Mouse (Mus musculus): ENCODE measurements around the gene Aco1. TPM values are rescaled to one million over a fixed set of nuclear protein-coding genes. Genes with fewer than 3 reads are reported as not detected.

Aco1 gene
- polyA plus RNA-seq, 1 experiment from 2014 or later = 46.5 TPM

DNA sequence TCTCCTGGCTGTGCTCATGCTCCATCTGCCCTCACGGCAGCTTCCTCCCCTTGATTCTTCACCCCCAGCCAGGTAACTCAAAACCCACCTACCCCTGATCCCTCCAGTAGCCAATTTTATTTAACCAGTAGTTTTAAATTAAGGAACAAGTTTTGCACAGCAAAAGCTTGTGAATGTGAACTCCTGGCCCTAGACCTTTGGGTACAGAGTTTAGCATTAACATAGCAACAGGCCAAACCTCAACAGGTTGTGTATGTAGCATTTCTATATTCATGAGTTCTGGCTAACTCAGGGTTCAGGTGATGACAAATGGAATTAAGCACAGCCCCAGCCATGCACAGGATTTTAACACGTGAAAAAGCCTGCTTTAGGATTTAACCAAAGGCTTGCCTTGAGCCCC lies 49.4 kb downstream of the Aco1 start:
- WGBS = 57% methylated on average over 2 of the region's 2 CpGs
- H3K4me3 ChIP-seq = no peak overlapping the region
- H3K4me2 ChIP-seq = no peak overlapping the region
- no peaks in the 10 kb centered on the region for H3K27me3 ChIP-seq
- H3K9ac ChIP-seq = no peak overlapping the region
- no peak for ATAC-seq (ENCODE audit: insufficient number of reproducible peaks, insufficient read depth, low FRiP score, low TSS enrichment, low read depth)
- no peak overlapping the region for H3K27ac ChIP-seq
- peaks cover 70% of the 10 kb centered on the region for H3K36me3 ChIP-seq
- H3K9me3 ChIP-seq = no peaks in the 10 kb centered on the region
- no peaks in the 10 kb centered on the region for H3K4me1 ChIP-seq

DNA sequence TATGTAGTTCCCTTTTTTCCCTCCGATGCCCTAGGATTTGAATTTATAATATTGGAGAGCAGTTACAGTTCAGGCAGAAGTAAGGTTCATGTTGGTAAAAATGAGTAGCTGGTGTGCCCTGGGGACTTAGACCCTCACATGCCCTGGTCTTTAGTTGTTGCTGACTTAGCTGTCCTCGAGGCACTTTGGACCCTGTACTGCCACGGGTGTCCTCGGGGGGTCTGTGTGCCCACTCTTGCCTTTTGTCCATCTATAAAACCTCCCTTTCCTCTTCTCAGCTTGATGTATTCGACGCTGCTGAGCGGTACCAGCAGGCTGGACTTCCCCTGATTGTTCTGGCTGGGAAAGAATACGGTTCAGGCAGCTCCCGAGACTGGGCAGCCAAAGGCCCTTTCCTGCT lies 50.6 kb downstream of the Aco1 start:
- H3K4me2 ChIP-seq = no peak overlapping the region
- no peaks in the 10 kb centered on the region for H3K4me1 ChIP-seq
- H3K27me3 ChIP-seq = no peaks in the 10 kb centered on the region
- peaks cover 70% of the 10 kb centered on the region for H3K36me3 ChIP-seq
- H3K27ac ChIP-seq = no peak overlapping the region
- WGBS = 76% methylated on average over 9 of the region's 9 CpGs
- ATAC-seq (ENCODE audit: insufficient number of reproducible peaks, insufficient read depth, low FRiP score, low TSS enrichment, low read depth) = no peak
- no peaks in the 10 kb centered on the region for H3K9me3 ChIP-seq
- H3K9ac ChIP-seq = no peak overlapping the region
- no peak overlapping the region for H3K4me3 ChIP-seq

DNA sequence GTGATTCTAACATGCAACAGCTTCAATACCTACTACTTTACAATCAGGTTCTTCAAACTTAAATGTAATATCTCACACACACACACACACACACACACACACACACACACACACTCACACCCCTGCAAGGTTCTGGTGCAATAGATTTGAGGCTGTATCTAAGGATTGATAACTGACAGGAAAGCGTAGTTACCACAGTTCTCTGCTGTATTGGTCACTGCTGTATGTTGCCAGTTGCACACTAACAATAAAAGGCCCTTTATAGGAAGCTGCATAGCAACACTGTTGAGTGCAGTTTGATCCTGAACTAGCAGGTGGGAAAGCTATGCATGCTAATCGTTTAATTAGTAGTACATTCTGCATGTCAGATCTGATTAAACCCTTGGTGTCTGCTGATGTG lies 52.5 kb downstream of the Aco1 start:
- Histone ChIP-seq H3K4me2 (no peak overlapping the region), H3K4me1 (no peaks in the 10 kb centered on the region), H3K9me3 (no peaks in the 10 kb centered on the region), H3K36me3 (peaks cover 56% of the 10 kb centered on the region), H3K27ac (no peak overlapping the region), H3K9ac (no peak overlapping the region), H3K27me3 (no peaks in the 10 kb centered on the region), H3K4me3 (no peak overlapping the region)
- no peak for ATAC-seq (ENCODE audit: insufficient number of reproducible peaks, insufficient read depth, low FRiP score, low TSS enrichment, low read depth)
- 82% methylated on average over 2 of the region's 2 CpGs for WGBS

DNA sequence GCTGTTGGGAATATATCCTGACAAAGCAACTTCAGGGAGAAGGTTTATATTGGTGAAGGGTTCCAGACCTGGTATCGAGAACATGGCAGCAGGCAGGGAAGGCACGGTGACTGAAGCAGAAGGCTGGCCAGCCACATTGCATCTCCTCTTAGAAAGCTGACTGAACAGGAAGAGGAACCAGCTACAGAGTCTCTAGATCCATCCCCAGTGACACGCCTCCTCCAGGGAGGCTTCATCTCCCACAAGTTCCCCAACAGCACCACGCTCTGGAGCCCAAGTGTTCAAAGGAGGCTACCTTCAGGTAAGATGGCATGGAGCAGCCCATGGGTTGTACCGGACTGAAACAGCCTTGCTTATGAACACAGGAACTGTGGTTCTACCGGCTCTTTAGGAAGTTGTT lies 59.3 kb downstream of the Aco1 start:
- Histone ChIP-seq H3K9me3 (no peaks in the 10 kb centered on the region), H3K9ac (no peak overlapping the region), H3K36me3 (peaks cover 31% of the 10 kb centered on the region), H3K27me3 (no peaks in the 10 kb centered on the region), H3K4me3 (no peak overlapping the region), H3K4me1 (no peaks in the 10 kb centered on the region), H3K27ac (no peak overlapping the region), H3K4me2 (no peak overlapping the region)
- 93% methylated on average over 6 of the region's 6 CpGs for WGBS
- no peak for ATAC-seq (ENCODE audit: insufficient number of reproducible peaks, insufficient read depth, low FRiP score, low TSS enrichment, low read depth)

- no peak overlapping the region for H3K27ac ChIP-seq
- H3K4me2 ChIP-seq = no peak overlapping the region
- WGBS = 93% methylated on average over 3 of the region's 3 CpGs
- H3K4me3 ChIP-seq = no peak overlapping the region
- no peak for ATAC-seq (ENCODE audit: insufficient number of reproducible peaks, insufficient read depth, low FRiP score, low TSS enrichment, low read depth)
- H3K4me1 ChIP-seq = no peaks in the 10 kb centered on the region
- no peak overlapping the region for H3K9ac ChIP-seq
- no peaks in the 10 kb centered on the region for H3K9me3 ChIP-seq
- H3K27me3 ChIP-seq = no peaks in the 10 kb centered on the region
- peaks cover 13% of the 10 kb centered on the region; the same call in 1 of the 2 replicates for H3K36me3 ChIP-seq
Measured at GRCm38 (mm10) chr4:40204374-40204773, 61.5 kb downstream of the Aco1 start.

DNA sequence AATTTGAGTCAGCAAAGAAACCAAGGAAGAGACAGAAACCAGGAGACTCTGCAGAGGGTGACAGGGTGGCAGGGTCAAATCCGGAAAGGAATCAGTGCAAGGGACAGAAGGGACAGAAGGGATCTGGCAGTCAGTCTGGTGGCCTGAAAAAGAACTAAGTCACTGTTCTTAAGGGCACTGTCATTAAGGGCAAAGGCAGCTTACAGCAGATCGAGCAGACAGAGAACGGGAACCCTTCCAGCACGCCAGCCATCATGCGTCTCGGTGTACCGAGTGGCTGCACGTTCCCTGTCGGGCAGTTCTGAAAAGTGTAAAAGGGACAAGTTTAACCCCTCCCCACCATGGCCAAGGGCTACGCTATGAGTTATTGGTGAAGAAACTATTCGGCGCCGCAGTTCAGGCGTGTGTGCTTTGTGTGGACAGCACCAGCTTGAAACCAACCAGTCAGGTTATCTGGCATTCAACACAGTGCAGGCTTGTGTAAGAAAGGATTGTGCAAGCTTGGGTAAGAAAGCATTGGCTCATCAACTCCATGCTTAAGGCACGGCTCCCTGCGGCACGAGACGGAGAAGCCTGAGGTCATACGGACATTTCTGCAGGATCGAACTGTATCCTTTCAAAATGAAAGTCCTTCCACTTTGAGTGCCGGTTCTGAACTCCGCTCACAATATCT lies 62.5 kb downstream of the Aco1 start:
- Histone ChIP-seq H3K4me1 (no peaks in the 10 kb centered on the region), H3K9me3 (no peaks in the 10 kb centered on the region), H3K27me3 (no peaks in the 10 kb centered on the region), H3K27ac (no peak overlapping the region), H3K4me2 (no peak overlapping the region), H3K36me3 (peaks cover 13% of the 10 kb centered on the region; the same call in 1 of the 2 replicates), H3K4me3 (no peak overlapping the region), H3K9ac (no peak overlapping the region)
- ATAC-seq (ENCODE audit: insufficient number of reproducible peaks, insufficient read depth, low FRiP score, low TSS enrichment, low read depth) = no peak
- 91% methylated on average over 22 of the region's 22 CpGs for WGBS

DNA sequence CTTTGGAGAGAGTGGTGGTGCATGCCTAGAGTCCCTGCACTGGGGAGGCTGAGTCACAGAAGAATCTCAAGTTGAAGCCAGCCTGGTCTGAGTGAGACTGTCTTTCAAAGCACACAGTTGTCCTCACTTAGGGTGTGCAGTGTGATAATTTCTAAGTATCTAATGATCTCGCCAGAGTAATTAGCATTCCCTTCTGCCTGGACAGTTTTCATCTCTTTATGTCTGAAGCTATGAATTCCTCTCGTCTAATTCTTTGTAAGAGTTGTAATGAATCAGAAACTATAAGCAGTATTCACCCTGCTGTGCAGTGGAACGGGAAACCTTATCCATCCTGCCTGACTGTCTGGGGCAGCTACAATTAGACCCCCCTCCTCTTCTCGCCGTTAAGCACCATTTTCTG lies 64.8 kb downstream of the Aco1 start:
- Histone ChIP-seq H3K9ac (no peak overlapping the region), H3K9me3 (no peaks in the 10 kb centered on the region), H3K27me3 (no peaks in the 10 kb centered on the region), H3K36me3 (0 out of 2 replicates have a peak, but pooled peaks cover 11% of the 10 kb centered on the region), H3K4me1 (no peaks in the 10 kb centered on the region), H3K4me3 (no peak overlapping the region), H3K27ac (no peak overlapping the region), H3K4me2 (no peak overlapping the region)
- no peak for ATAC-seq (ENCODE audit: insufficient number of reproducible peaks, insufficient read depth, low FRiP score, low TSS enrichment, low read depth)
- 48% methylated on average over 5 of the region's 5 CpGs for WGBS

- H3K4me3 ChIP-seq = no peak overlapping the region
- no peaks in the 10 kb centered on the region for H3K36me3 ChIP-seq
- no peaks in the 10 kb centered on the region for H3K27me3 ChIP-seq
Measured at GRCm38 (mm10) chr4:40212177-40212576, 69.3 kb downstream of the Aco1 start.

GRCm38 (mm10) chr4:40217910-40218309 lies 75.0 kb downstream of the Aco1 start:
- Histone ChIP-seq H3K4me2 (no peak overlapping the region), H3K4me3 (no peak overlapping the region), H3K9me3 (no peaks in the 10 kb centered on the region), H3K27ac (no peak overlapping the region), H3K9ac (no peak overlapping the region), H3K36me3 (no peaks in the 10 kb centered on the region; the same call in 1 of the 2 replicates), H3K4me1 (no peaks in the 10 kb centered on the region), H3K27me3 (peaks cover 14% of the 10 kb centered on the region; the same call in 1 of the 2 replicates)
- 58% methylated on average over 3 of the region's 3 CpGs for WGBS
- ATAC-seq (ENCODE audit: insufficient number of reproducible peaks, insufficient read depth, low FRiP score, low TSS enrichment, low read depth) = no peak

More at GRCm38 (mm10) chr4:40212177-40212576, 69.3 kb downstream of the Aco1 start:
- H3K9ac ChIP-seq = no peak overlapping the region
- no peaks in the 10 kb centered on the region for H3K9me3 ChIP-seq
- no peak overlapping the region for H3K27ac ChIP-seq
- ATAC-seq (ENCODE audit: insufficient number of reproducible peaks, insufficient read depth, low FRiP score, low TSS enrichment, low read depth) = no peak
- no peak overlapping the region for H3K4me2 ChIP-seq
- no peaks in the 10 kb centered on the region for H3K4me1 ChIP-seq
- 86% methylated on average over 4 of the region's 6 CpGs for WGBS

DNA sequence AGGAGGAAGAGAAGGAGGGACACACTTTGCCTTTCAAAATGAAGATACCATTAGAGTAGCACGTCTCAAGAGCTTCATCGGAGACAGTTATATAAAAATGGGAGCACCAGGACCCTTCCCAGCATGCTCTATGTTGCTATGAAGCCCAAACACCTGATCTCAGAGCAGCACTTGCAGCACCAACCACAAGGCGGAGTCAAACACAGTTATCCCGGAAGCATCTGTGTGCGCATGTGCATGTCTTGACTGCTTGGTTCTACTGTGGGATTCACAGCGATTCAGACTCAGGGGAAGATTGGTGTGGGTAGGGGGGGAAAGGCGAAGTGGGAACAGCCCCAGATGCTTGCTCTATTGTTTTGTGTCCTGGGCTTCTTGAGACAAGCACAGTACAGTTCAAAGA lies 75.5 kb downstream of the Aco1 start:
- H3K27ac ChIP-seq = no peak overlapping the region
- H3K9ac ChIP-seq = no peak overlapping the region
- no peak overlapping the region for H3K4me2 ChIP-seq
- peaks cover 14% of the 10 kb centered on the region; the same call in 1 of the 2 replicates for H3K27me3 ChIP-seq
- H3K4me3 ChIP-seq = no peak overlapping the region
- no peaks in the 10 kb centered on the region; the same call in 1 of the 2 replicates for H3K36me3 ChIP-seq
- WGBS = 70% methylated on average over 7 of the region's 7 CpGs
- H3K4me1 ChIP-seq = no peaks in the 10 kb centered on the region
- no peaks in the 10 kb centered on the region for H3K9me3 ChIP-seq
- ATAC-seq (ENCODE audit: insufficient number of reproducible peaks, insufficient read depth, low FRiP score, low TSS enrichment, low read depth) = no peak

- Histone ChIP-seq H3K9me3 (no peaks in the 10 kb centered on the region), H3K36me3 (no peaks in the 10 kb centered on the region; the same call in 1 of the 2 replicates), H3K4me1 (no peaks in the 10 kb centered on the region), H3K4me2 (no peak overlapping the region), H3K4me3 (no peak overlapping the region), H3K27ac (no peak overlapping the region), H3K27me3 (peaks cover 14% of the 10 kb centered on the region; the same call in 1 of the 2 replicates), H3K9ac (no peak overlapping the region)
- no peak for ATAC-seq (ENCODE audit: insufficient number of reproducible peaks, insufficient read depth, low FRiP score, low TSS enrichment, low read depth)
- WGBS = 29% methylated on average over 12 of the region's 12 CpGs
Measured at GRCm38 (mm10) chr4:40220437-40220836, 77.6 kb downstream of the Aco1 start.

GRCm38 (mm10) chr4:40221004-40221760 lies 78.3 kb downstream of the Aco1 start:
- no peaks in the 10 kb centered on the region for H3K9me3 ChIP-seq
- no peaks in the 10 kb centered on the region for H3K4me1 ChIP-seq
- H3K4me3 ChIP-seq = no peak overlapping the region
- no peak overlapping the region for H3K27ac ChIP-seq
- peaks cover 14% of the 10 kb centered on the region; the same call in 1 of the 2 replicates for H3K27me3 ChIP-seq
- ATAC-seq (ENCODE audit: insufficient number of reproducible peaks, insufficient read depth, low FRiP score, low TSS enrichment, low read depth) = no peak
- H3K36me3 ChIP-seq = no peaks in the 10 kb centered on the region; the same call in 1 of the 2 replicates
- no peak overlapping the region for H3K9ac ChIP-seq
- H3K4me2 ChIP-seq = no peak overlapping the region
- 40% methylated on average over 14 of the region's 14 CpGs for WGBS
